Mouse (Mus musculus) olfactory bulb, adult 2 months (tissue): Measurements from ENCODE around the gene Hadha.

Source experiments
- CTCF ChIP-seq: fragments of 200-500 bp; IDR thresholded peaks from 2 replicates; pipeline ENCODE4 v1.5.1; 2012; ENCODE audit warnings: low read depth, mild to moderate bottlenecking, low read length, moderate library complexity; ENCODE audit not compliant: insufficient read depth
- POLR2A ChIP-seq: fragments of 200-500 bp; IDR thresholded peaks from 2 replicates; pipeline ENCODE4 v1.6.1; 2012; ENCODE audit warnings: mild to moderate bottlenecking, low read depth, low read length, moderate library complexity; ENCODE audit not compliant: insufficient read depth

DNA sequence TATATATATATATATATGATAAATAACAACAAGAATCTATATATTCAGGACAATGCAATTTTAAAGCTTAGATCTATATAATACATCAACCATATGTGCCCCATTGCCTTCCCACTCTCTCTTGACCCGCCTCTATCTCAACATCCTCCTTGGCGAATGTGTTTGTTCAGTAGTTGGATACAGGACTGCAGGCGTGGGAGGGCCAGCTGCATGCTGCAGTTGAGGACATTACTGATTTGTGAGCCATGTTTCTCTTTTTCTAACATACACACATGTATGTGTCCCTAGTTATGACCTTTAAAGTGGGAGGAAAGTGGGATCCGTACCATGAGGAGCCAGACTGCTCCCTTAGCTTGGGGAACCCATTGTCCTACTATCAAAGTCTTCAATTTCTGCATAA lies 23.7 kb downstream of the Hadha start:
- TF ChIP-seq CTCF (no peak), POLR2A (no peak)
